Mouse (Mus musculus) myocyte (in vitro differentiated cells): ENCODE measurements around the gene Mchr1.

Experiments
- CEBPB ChIP-seq: IDR thresholded peaks from 2 replicates; pipeline ENCODE4 v1.6.1; 2011; ENCODE audit warnings: mild to moderate bottlenecking, moderate library complexity; ENCODE audit not compliant: poor library complexity, insufficient read depth, severe bottlenecking
- E2F4 ChIP-seq: IDR thresholded peaks from one replicate; pipeline ENCODE4 v1.6.1; 2011; ENCODE audit warnings: mild to moderate bottlenecking, control low read depth, moderate library complexity; ENCODE audit not compliant: insufficient read depth
- MAX ChIP-seq: IDR thresholded peaks from one replicate; pipeline ENCODE4 v1.6.1; 2011; ENCODE audit warnings: low read depth, mild to moderate bottlenecking, control low read depth
- MYOD1 ChIP-seq, 3 experiments: IDR thresholded peaks; one replicate each; pipeline ENCODE4 v1.6.1; 2011; ENCODE audit warnings: control low read depth in 2 of 3, low read depth in 2 of 3, mild to moderate bottlenecking in 2 of 3, moderate library complexity in 1 of 3; ENCODE audit not compliant: insufficient read length in 2 of 3, control insufficient read depth in 1 of 3
- MYOG ChIP-seq, 3 experiments: IDR thresholded peaks; one replicate each; pipeline ENCODE4 v1.6.1; 2011; ENCODE audit warnings: control low read depth in 2 of 3, low read depth in 2 of 3, mild to moderate bottlenecking in 2 of 3; ENCODE audit not compliant: insufficient read length in 2 of 3, control insufficient read depth in 1 of 3, insufficient read depth in 1 of 3
- POLR2A ChIP-seq: IDR thresholded peaks from one replicate; pipeline ENCODE4 v1.6.1; 2011; ENCODE audit warnings: low read depth, mild to moderate bottlenecking, control low read depth, moderate library complexity; ENCODE audit not compliant: insufficient read length
- POLR2AphosphoS2 ChIP-seq: IDR thresholded peaks from one replicate; pipeline ENCODE4 v1.6.1; 2011; ENCODE audit warnings: low read depth, control low read depth; ENCODE audit not compliant: insufficient read length
- REST ChIP-seq: IDR thresholded peaks from one replicate; pipeline ENCODE4 v1.6.1; 2011; ENCODE audit warnings: mild to moderate bottlenecking, control low read depth, moderate library complexity; ENCODE audit not compliant: insufficient read depth, insufficient read length
- SRF ChIP-seq: IDR thresholded peaks from one replicate; pipeline ENCODE4 v1.6.1; 2011; ENCODE audit warnings: low read depth; ENCODE audit not compliant: control insufficient read depth, insufficient read length
- TCF12 ChIP-seq: IDR thresholded peaks from one replicate; pipeline ENCODE4 v1.6.1; 2011; ENCODE audit warnings: mild to moderate bottlenecking, control low read depth; ENCODE audit not compliant: poor library complexity, insufficient read depth, severe bottlenecking
- TCF3 ChIP-seq: IDR thresholded peaks from one replicate; pipeline ENCODE4 v1.6.1; 2011; ENCODE audit warnings: low read depth, control low read depth; ENCODE audit not compliant: insufficient read length
- USF1 ChIP-seq: IDR thresholded peaks from one replicate; pipeline ENCODE4 v1.6.1; 2011; ENCODE audit warnings: low read depth, mild to moderate bottlenecking, control low read depth, moderate library complexity

DNA sequence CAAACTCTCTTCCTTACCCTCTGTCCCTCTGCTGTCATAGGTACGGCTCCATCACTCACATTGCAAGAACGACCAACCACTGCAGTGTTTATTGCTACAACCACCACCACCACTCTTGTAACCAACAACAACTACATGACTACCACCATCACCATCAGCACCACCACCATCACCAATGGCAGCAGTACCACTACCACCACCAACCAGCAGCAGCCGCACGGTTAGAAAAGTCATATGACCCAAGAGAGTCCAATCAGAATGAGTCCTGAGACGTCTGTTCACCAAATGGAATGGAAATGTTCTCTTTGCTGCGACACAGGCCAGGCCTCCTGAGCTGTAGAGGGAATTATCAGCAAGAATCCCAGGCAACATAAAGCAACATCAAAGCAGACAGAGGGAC is 40.5 kb upstream of the Mchr1 start:
- TF ChIP-seq POLR2A = no peak
- TF ChIP-seq MYOD1 (IDR thresholded peaks at IDR 0.05; ENCODE audit: control insufficient read depth in 1 of 3, insufficient read length in 2 of 3, low read depth in 2 of 3) = no peak
- TF ChIP-seq MAX = no peak
- no peak for TF ChIP-seq E2F4
- TF ChIP-seq POLR2AphosphoS2 = no peak
- no peak for TF ChIP-seq USF1
- TF ChIP-seq TCF12 = no peak
- no peak for TF ChIP-seq SRF
- TF ChIP-seq REST = no peak
- no peak for TF ChIP-seq MYOG (IDR thresholded peaks at IDR 0.05; ENCODE audit: control insufficient read depth in 1 of 3, insufficient read depth in 1 of 3, insufficient read length in 2 of 3, low read depth in 2 of 3)
- TF ChIP-seq TCF3 = no peak
- no peak for TF ChIP-seq CEBPB
